Mouse (Mus musculus) limb, embryonic 14.5 days (tissue): ENCODE results near the gene Agps. TPM values are rescaled to one million over a fixed set of nuclear protein-coding genes. Genes with fewer than 3 reads are reported as not detected.

Source experiments
- ATAC-seq: fragments of 200-750 bp; cut with Nextera tagmentation; 2 replicates; pipeline ENCODE4 v1.8.0; 2017; ENCODE audit warnings: low read depth, moderate number of reproducible peaks, moderate TSS enrichment; ENCODE audit not compliant: low FRiP score
- DNase-seq: peaks from one replicate; pipeline ENCODE4 v3.0.0-alpha.2; 2015; ENCODE audit warnings: low spot score
- H3K27ac ChIP-seq: fragments of 300-500 bp; sonication (generic); replicated peaks from 2 replicates; pipeline ENCODE4 v1.5.1; 2014; ENCODE audit warnings: low read depth, mild to moderate bottlenecking, low read length, moderate library complexity, mixed read lengths
- H3K27me3 ChIP-seq: fragments of 300-500 bp; sonication (generic); 2 replicates; pipeline ENCODE4 v1.6.1; 2014; ENCODE audit warnings: low read length, mixed read lengths; ENCODE audit not compliant: control insufficient read depth, insufficient read depth
- H3K36me3 ChIP-seq: fragments of 300-500 bp; sonication (generic); 2 replicates; pipeline ENCODE4 v1.6.1; 2014; ENCODE audit warnings: mild to moderate bottlenecking, low read length, moderate library complexity, mixed read lengths; ENCODE audit not compliant: control insufficient read depth, insufficient read depth
- H3K4me1 ChIP-seq: fragments of 300-500 bp; sonication (generic); 2 replicates; pipeline ENCODE4 v1.6.1; 2014; ENCODE audit warnings: antibody characterized with exemption, low read length, mixed read lengths; ENCODE audit not compliant: control insufficient read depth, insufficient read depth
- H3K4me2 ChIP-seq: fragments of 300-500 bp; sonication (generic); replicated peaks from 2 replicates; pipeline ENCODE4 v1.6.1; 2014; ENCODE audit warnings: low read depth, mild to moderate bottlenecking, low read length, moderate library complexity; ENCODE audit not compliant: severe bottlenecking
- H3K4me3 ChIP-seq: fragments of 300-500 bp; sonication (generic); replicated peaks from 2 replicates; pipeline ENCODE4 v1.5.1; 2014; ENCODE audit warnings: low read length
- H3K9ac ChIP-seq: fragments of 300-500 bp; sonication (generic); 2 replicates; pipeline ENCODE4 v1.6.1; 2014; ENCODE audit warnings: mild to moderate bottlenecking, low read depth, low read length, moderate library complexity; ENCODE audit not compliant: severe bottlenecking
- H3K9me3 ChIP-seq: fragments of 300-500 bp; sonication (generic); 2 replicates; pipeline ENCODE4 v1.6.1; 2016; ENCODE audit warnings: low read length; ENCODE audit not compliant: control insufficient read depth
- POLR2A ChIP-seq: fragments of 200-500 bp; IDR thresholded peaks from 2 replicates; pipeline ENCODE4 v1.8.0; 2012; ENCODE audit warnings: inconsistent platforms, mild to moderate bottlenecking, moderate library complexity, borderline replicate concordance; ENCODE audit not compliant: insufficient read depth, insufficient read length; ENCODE audit errors: extremely low read depth
- WGBS: fragments of 180-500 bp; shearing (Covaris S2); extraction: QIAGEN DNeasy Blood & Tissue Kit; methylation state at CpG from one replicate; pipeline ENCODE4 v1.1.7; 2014; 5-methylcytosine and 5-hydroxymethylcytosine counted together
- polyA plus RNA-seq, 2 experiments: library from polyadenylated mRNA; depleted of rRNA in 1 of 2; stranded (reverse) in 1 of 2; unstranded in 1 of 2; fragments of >200 nt; fragmentation: Nextera tagmentation in 1 of 2; extraction: Ambion mirVana in 1 of 2; gene quantifications; 2 replicates each; pipeline versions ENCODE4 v1.2.1 to v1.2.3; 2012 to 2014

The Agps gene
- polyA plus RNA-seq, 2 experiments, result 17.0 to 27.5 TPM

- no peaks in the 10 kb centered on the region for H3K36me3 ChIP-seq
- 77% methylated on average over 8 of the region's 8 CpGs for WGBS
- H3K27me3 ChIP-seq, result no peaks in the 10 kb centered on the region
- ATAC-seq (no peak), DNase-seq (no peak)
- H3K4me2 ChIP-seq, result no peak overlapping the region
- no peak overlapping the region for H3K27ac ChIP-seq
- no peak overlapping the region for H3K9ac ChIP-seq
- no peaks in the 10 kb centered on the region for H3K9me3 ChIP-seq
- H3K4me3 ChIP-seq, result no peak overlapping the region
- no peak for TF ChIP-seq POLR2A
- H3K4me1 ChIP-seq, result peaks cover 13% of the 10 kb centered on the region
Measured at GRCm38 (mm10) chr2:75828931-75829610, 2.9 kb upstream of the Agps start.

- H3K4me3 ChIP-seq, result no peak overlapping the region
- H3K9me3 ChIP-seq, result no peaks in the 10 kb centered on the region
- H3K4me1 ChIP-seq, result peaks cover 13% of the 10 kb centered on the region
- H3K27me3 ChIP-seq, result no peaks in the 10 kb centered on the region
- TF ChIP-seq POLR2A, result no peak
- no peak for DNase-seq
- no peak overlapping the region for H3K9ac ChIP-seq
- no peak for ATAC-seq
- H3K4me2 ChIP-seq, result no peak overlapping the region
- 91% methylated on average over 7 of the region's 7 CpGs for WGBS
- H3K27ac ChIP-seq, result no peak overlapping the region
- no peaks in the 10 kb centered on the region for H3K36me3 ChIP-seq
Measured at GRCm38 (mm10) chr2:75830233-75830632, 1.7 kb upstream of the Agps start.

- no peak for DNase-seq
- H3K27me3 ChIP-seq, result no peaks in the 10 kb centered on the region
- peak overlapping the region; percentile 82 for H3K4me2 ChIP-seq
- H3K4me1 ChIP-seq, result peaks cover 22% of the 10 kb centered on the region
- H3K9me3 ChIP-seq, result no peaks in the 10 kb centered on the region
- H3K9ac ChIP-seq, result peak overlapping the region; percentile 87
- H3K4me3 ChIP-seq, result peak overlapping the region; percentile 87
- 0 out of 2 replicates have a peak overlapping the region, but pooled peaks have one; percentile 19 for H3K27ac ChIP-seq
- no peaks in the 10 kb centered on the region for H3K36me3 ChIP-seq
- TF ChIP-seq POLR2A, result no peak
- WGBS, result under 1% methylated on average over 5 of the region's 5 CpGs
- no peak for ATAC-seq
Measured at GRCm38 (mm10) chr2:75832781-75833180, 804 bp downstream of the Agps start.

DNA sequence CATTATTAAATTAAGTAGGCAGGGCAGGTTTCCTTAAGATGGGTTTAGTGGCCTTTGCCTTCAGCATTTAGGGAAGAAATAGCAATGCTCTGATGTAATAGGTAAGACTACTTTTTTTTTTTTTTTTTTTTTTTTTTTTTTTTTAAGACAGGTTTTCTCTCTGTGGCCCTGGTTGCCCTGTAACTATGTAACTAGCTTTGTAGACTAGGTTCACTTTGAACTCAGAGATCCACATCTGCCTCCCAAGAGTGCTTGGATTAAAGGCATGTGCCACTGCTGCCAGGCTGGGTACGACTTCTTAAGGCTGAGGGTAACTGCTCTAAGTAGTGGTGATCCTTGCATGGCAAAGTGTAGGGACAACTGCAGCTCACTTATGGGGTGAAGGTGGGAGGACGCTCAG lies 2.5 kb downstream of the Agps start:
- no peak overlapping the region for H3K4me2 ChIP-seq
- no peaks in the 10 kb centered on the region for H3K36me3 ChIP-seq
- peaks cover 24% of the 10 kb centered on the region for H3K4me1 ChIP-seq
- 88% methylated on average over 2 of the region's 2 CpGs for WGBS
- no peak for TF ChIP-seq POLR2A
- H3K9ac ChIP-seq, result no peak overlapping the region
- H3K4me3 ChIP-seq, result no peak overlapping the region
- DNase-seq (no peak), ATAC-seq (no peak)
- H3K27ac ChIP-seq, result no peak overlapping the region
- H3K27me3 ChIP-seq, result no peaks in the 10 kb centered on the region
- no peaks in the 10 kb centered on the region for H3K9me3 ChIP-seq

GRCm38 (mm10) chr2:75842302-75842701 lies 10.3 kb downstream of the Agps start:
- Histone ChIP-seq H3K4me1 (peaks cover 4% of the 10 kb centered on the region; the same call in 1 of the 2 replicates), H3K4me3 (no peak overlapping the region), H3K36me3 (no peaks in the 10 kb centered on the region), H3K27ac (no peak overlapping the region), H3K9ac (no peak overlapping the region), H3K27me3 (no peaks in the 10 kb centered on the region), H3K9me3 (no peaks in the 10 kb centered on the region), H3K4me2 (no peak overlapping the region)
- WGBS, result 67% methylated on average over 2 of the region's 2 CpGs
- ATAC-seq (no peak), DNase-seq (no peak)
- TF ChIP-seq POLR2A, result no peak
